Mouse (Mus musculus): ENCODE measurements around the gene Dock10. TPM values are rescaled to one million over a fixed set of nuclear protein-coding genes. Genes with fewer than 3 reads are reported as not detected.

Dock10 gene
- total and polyA plus RNA-seq, 3 experiments, result 2.6 to 4.3 (median 3.8) TPM

GRCm38 (mm10) chr1:80713920-80714319 lies 44.4 kb downstream of the Dock10 start:
- WGBS, result 68% methylated on average over 1 of the region's 1 CpGs
- Histone ChIP-seq H3K4me3 (no peak overlapping the region), H3K27ac (no peak overlapping the region), H3K36me3 (ENCODE audit: control insufficient read depth, insufficient read depth, low read length) (no peaks in the 10 kb centered on the region), H3K79me2 (replicated peaks; ENCODE audit: control insufficient read depth, insufficient read depth, low read length) (no peaks in the 10 kb centered on the region), H3K9ac (ENCODE audit: low read depth, low read length) (no peak overlapping the region), H3K4me1 (ENCODE audit: control insufficient read depth, insufficient read depth, low read length) (no peaks in the 10 kb centered on the region; the same call in 1 of the 2 replicates), H3K27me3 (ENCODE audit: control insufficient read depth, insufficient read depth, low read length) (no peaks in the 10 kb centered on the region)
- intact Hi-C loops (cut with DNase I), result no loop called here
- no peak for DNase-seq
- TF ChIP-seq POLR2A (IDR thresholded peaks at IDR 0.05; ENCODE audit: insufficient read depth, low read depth, low read length) (no peak), EP300 (IDR thresholded peaks at IDR 0.05; ENCODE audit: insufficient read depth, low read depth, low read length) (no peak), CTCF (IDR thresholded peaks at IDR 0.05) (no peak)

GRCm38 (mm10) chr1:80710607-80711261 lies 47.6 kb downstream of the Dock10 start:
- TF ChIP-seq POLR2A (IDR thresholded peaks at IDR 0.05; ENCODE audit: insufficient read depth, low read depth, low read length) (no peak), EP300 (IDR thresholded peaks at IDR 0.05; ENCODE audit: insufficient read depth, low read depth, low read length) (no peak), CTCF (IDR thresholded peaks at IDR 0.05) (no peak)
- Histone ChIP-seq H3K27me3 (ENCODE audit: control insufficient read depth, insufficient read depth, low read length) (no peaks in the 10 kb centered on the region), H3K9ac (ENCODE audit: low read depth, low read length) (no peak overlapping the region), H3K4me1 (ENCODE audit: control insufficient read depth, insufficient read depth, low read length) (no peaks in the 10 kb centered on the region; the same call in 1 of the 2 replicates), H3K4me3 (no peak overlapping the region), H3K36me3 (ENCODE audit: control insufficient read depth, insufficient read depth, low read length) (no peaks in the 10 kb centered on the region), H3K79me2 (replicated peaks; ENCODE audit: control insufficient read depth, insufficient read depth, low read length) (no peaks in the 10 kb centered on the region), H3K27ac (peak overlapping the region; percentile 57)
- 49% methylated on average over 8 of the region's 8 CpGs for WGBS
- peak in 1 of 2 experiments; percentile 22 for DNase-seq
- intact Hi-C loops (cut with DNase I), result no loop called here

DNA sequence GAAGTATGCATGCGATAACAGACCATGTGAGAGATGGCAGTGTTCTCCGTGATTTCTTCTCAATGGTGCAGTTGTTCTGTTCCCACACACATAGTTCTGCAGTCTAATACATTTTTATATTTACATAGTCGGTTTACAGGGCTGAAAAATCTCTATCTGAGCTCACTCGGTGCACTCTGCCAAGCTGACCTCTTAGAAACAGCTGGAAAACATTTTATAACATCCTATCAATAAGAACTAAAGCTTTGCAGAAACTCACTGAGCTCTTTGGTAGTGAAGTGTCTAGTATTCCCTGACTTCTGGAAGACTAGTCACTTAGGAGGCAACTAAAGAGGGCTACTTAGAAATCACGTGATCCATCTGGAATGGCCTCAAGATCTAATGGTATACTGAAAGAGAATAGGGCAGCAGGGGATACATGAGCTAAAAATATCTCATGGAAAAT lies 48.2 kb downstream of the Dock10 start:
- 42% methylated on average over 5 of the region's 5 CpGs for WGBS
- TF ChIP-seq CTCF (IDR thresholded peaks at IDR 0.05), result no peak
- no peak for TF ChIP-seq EP300 (IDR thresholded peaks at IDR 0.05; ENCODE audit: insufficient read depth, low read depth, low read length)
- no peak for TF ChIP-seq POLR2A (IDR thresholded peaks at IDR 0.05; ENCODE audit: insufficient read depth, low read depth, low read length)
- intact Hi-C loops (cut with DNase I), result no loop called here
- no peaks in the 10 kb centered on the region for H3K27me3 ChIP-seq (ENCODE audit: control insufficient read depth, insufficient read depth, low read length)
- no peaks in the 10 kb centered on the region for H3K79me2 ChIP-seq (replicated peaks; ENCODE audit: control insufficient read depth, insufficient read depth, low read length)
- no peak for DNase-seq
- H3K4me1 ChIP-seq (ENCODE audit: control insufficient read depth, insufficient read depth, low read length), result no peaks in the 10 kb centered on the region; the same call in 1 of the 2 replicates
- 0 out of 2 replicates have a peak overlapping the region, but pooled peaks have one; percentile 12 for H3K4me3 ChIP-seq
- no peaks in the 10 kb centered on the region for H3K36me3 ChIP-seq (ENCODE audit: control insufficient read depth, insufficient read depth, low read length)
- peak overlapping the region; percentile 57 for H3K27ac ChIP-seq
- no peak overlapping the region for H3K9ac ChIP-seq (ENCODE audit: low read depth, low read length)

GRCm38 (mm10) chr1:80709299-80709698 lies 49.0 kb downstream of the Dock10 start:
- peak; percentile 35 to 42 for DNase-seq
- no peak for TF ChIP-seq CTCF (IDR thresholded peaks at IDR 0.05)
- TF ChIP-seq EP300 (IDR thresholded peaks at IDR 0.05; ENCODE audit: insufficient read depth, low read depth, low read length), result no peak
- TF ChIP-seq POLR2A (IDR thresholded peaks at IDR 0.05; ENCODE audit: insufficient read depth, low read depth, low read length), result 0 out of 2 replicates have a peak, but pooled peaks have one; percentile 13
- 25% methylated on average over 14 of the region's 14 CpGs for WGBS
- no peak overlapping the region for H3K9ac ChIP-seq (ENCODE audit: low read depth, low read length)
- no peaks in the 10 kb centered on the region for H3K36me3 ChIP-seq (ENCODE audit: control insufficient read depth, insufficient read depth, low read length)
- H3K27ac ChIP-seq, result peak overlapping the region; percentile 60
- peak overlapping the region; percentile 29 for H3K4me3 ChIP-seq
- intact Hi-C loops (cut with DNase I), result no loop called here
- no peaks in the 10 kb centered on the region; the same call in 1 of the 2 replicates for H3K4me1 ChIP-seq (ENCODE audit: control insufficient read depth, insufficient read depth, low read length)
- H3K27me3 ChIP-seq (ENCODE audit: control insufficient read depth, insufficient read depth, low read length), result no peaks in the 10 kb centered on the region
- no peaks in the 10 kb centered on the region for H3K79me2 ChIP-seq (replicated peaks; ENCODE audit: control insufficient read depth, insufficient read depth, low read length)

DNA sequence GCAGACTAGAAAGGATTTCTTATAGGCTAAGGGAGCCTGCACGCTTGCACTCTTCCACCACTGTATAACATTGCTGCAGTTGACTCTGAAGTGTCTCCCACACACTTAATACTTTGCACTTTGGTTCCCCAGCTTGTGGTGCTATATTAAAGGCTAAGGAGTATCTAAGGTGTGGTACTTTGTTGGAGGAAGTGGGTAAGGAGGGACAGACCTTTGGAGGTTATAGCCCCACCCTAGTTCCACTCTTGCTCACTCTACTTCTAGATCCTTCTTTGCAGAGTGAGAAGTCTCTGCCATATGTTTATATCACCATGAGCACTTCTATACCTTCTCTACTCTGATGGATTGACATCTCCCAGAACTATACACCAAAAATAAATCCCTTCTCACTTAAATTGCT lies 55.0 kb downstream of the Dock10 start:
- intact Hi-C loops (cut with DNase I), result no loop called here
- H3K4me1 ChIP-seq (ENCODE audit: control insufficient read depth, insufficient read depth, low read length), result no peaks in the 10 kb centered on the region
- no peaks in the 10 kb centered on the region for H3K27me3 ChIP-seq (ENCODE audit: control insufficient read depth, insufficient read depth, low read length)
- 90% methylated on average over 1 of the region's 1 CpGs for whole genome bisulfite sequencing
- TF ChIP-seq POLR2A (IDR thresholded peaks at IDR 0.05; ENCODE audit: insufficient read depth, low read depth, low read length) (no peak), EP300 (IDR thresholded peaks at IDR 0.05; ENCODE audit: insufficient read depth, low read depth, low read length) (no peak), CTCF (IDR thresholded peaks at IDR 0.05) (no peak)
- H3K4me3 ChIP-seq, result no peak overlapping the region
- H3K79me2 ChIP-seq (replicated peaks; ENCODE audit: control insufficient read depth, insufficient read depth, low read length), result no peaks in the 10 kb centered on the region
- H3K27ac ChIP-seq, result no peak overlapping the region
- no peaks in the 10 kb centered on the region for H3K36me3 ChIP-seq (ENCODE audit: control insufficient read depth, insufficient read depth, low read length)
- no peak for DNase-seq
- H3K9ac ChIP-seq (ENCODE audit: low read depth, low read length), result no peak overlapping the region

GRCm38 (mm10) chr1:80676004-80676673 lies 82.2 kb downstream of the Dock10 start:
- Histone ChIP-seq H3K79me2 (replicated peaks; ENCODE audit: control insufficient read depth, insufficient read depth, low read length) (no peaks in the 10 kb centered on the region), H3K4me1 (ENCODE audit: control insufficient read depth, insufficient read depth, low read length) (no peaks in the 10 kb centered on the region; the same call in 1 of the 2 replicates), H3K27me3 (ENCODE audit: control insufficient read depth, insufficient read depth, low read length) (no peaks in the 10 kb centered on the region), H3K9ac (ENCODE audit: low read depth, low read length) (no peak overlapping the region), H3K27ac (no peak overlapping the region), H3K4me3 (no peak overlapping the region), H3K36me3 (ENCODE audit: control insufficient read depth, insufficient read depth, low read length) (no peaks in the 10 kb centered on the region)
- DNase-seq, result no peak
- 48% methylated on average over 1 of the region's 1 CpGs for WGBS
- TF ChIP-seq POLR2A (IDR thresholded peaks at IDR 0.05; ENCODE audit: insufficient read depth, low read depth, low read length) (no peak), CTCF (IDR thresholded peaks at IDR 0.05) (no peak), EP300 (IDR thresholded peaks at IDR 0.05; ENCODE audit: insufficient read depth, low read depth, low read length) (no peak)
- intact Hi-C loops (cut with DNase I), result no loop called here

All from heart, adult 2 months (tissue).